Mouse (Mus musculus) kidney, adult 2 months (tissue): ENCODE results near the gene Gm20696. TPM values are rescaled to one million over a fixed set of nuclear protein-coding genes. Genes with fewer than 3 reads are reported as not detected.

ENCODE experiments used
- DNase-seq: peaks from one replicate; pipeline ENCODE4 v3.0.0; 2021
- H3K27ac ChIP-seq: fragments of 200-500 bp; 2 replicates; pipeline ENCODE4 v1.5.1; 2012; ENCODE audit warnings: low read depth, low read length, control low read depth, inconsistent platforms; ENCODE audit not compliant: insufficient read depth
- H3K27me3 ChIP-seq: fragments of 200-500 bp; replicated peaks from 2 replicates; pipeline ENCODE4 v1.6.1; 2012; ENCODE audit warnings: mild to moderate bottlenecking, moderate library complexity, low read length, inconsistent platforms; ENCODE audit not compliant: control insufficient read depth, insufficient read depth
- H3K36me3 ChIP-seq: fragments of 200-500 bp; 2 replicates; pipeline ENCODE4 v1.6.1; 2012; ENCODE audit warnings: mild to moderate bottlenecking, moderate library complexity, low read length, inconsistent platforms; ENCODE audit not compliant: control insufficient read depth, insufficient read depth
- H3K4me1 ChIP-seq: fragments of 200-500 bp; 2 replicates; pipeline ENCODE4 v1.6.1; 2011; ENCODE audit warnings: low read length; ENCODE audit not compliant: control insufficient read depth, insufficient read depth
- H3K4me3 ChIP-seq: fragments of 200-500 bp; 2 replicates; pipeline ENCODE4 v1.5.1; 2011; ENCODE audit warnings: mild to moderate bottlenecking, low read depth, low read length, control low read depth; ENCODE audit not compliant: insufficient read depth
- CTCF ChIP-seq: fragments of 200-500 bp; conservative IDR thresholded peaks from 2 replicates; pipeline ENCODE4 v1.5.1; 2011; ENCODE audit warnings: low read depth, mild to moderate bottlenecking, control low read depth, low read length, moderate library complexity, mixed read lengths; ENCODE audit not compliant: insufficient read depth, insufficient read length
- POLR2A ChIP-seq: fragments of 200-500 bp; IDR thresholded peaks from one replicate; pipeline ENCODE4 v1.6.1; 2011; ENCODE audit warnings: low read depth, low read length, control low read depth
- WGBS: fragments of 180-500 bp; shearing (Covaris S2); methylation state at CpG from one replicate; pipeline ENCODE4 v1.1.7; 2018; 5-methylcytosine and 5-hydroxymethylcytosine counted together
- polyA plus RNA-seq: library from polyadenylated mRNA; depleted of rRNA; stranded (reverse); fragments of >200 nt; gene quantifications from 2 replicates; pipeline ENCODE4 v1.2.3, GENCODE M21; 2012

The Gm20696 gene
- polyA plus RNA-seq, 1 experiment, result 0.31 TPM

DNA sequence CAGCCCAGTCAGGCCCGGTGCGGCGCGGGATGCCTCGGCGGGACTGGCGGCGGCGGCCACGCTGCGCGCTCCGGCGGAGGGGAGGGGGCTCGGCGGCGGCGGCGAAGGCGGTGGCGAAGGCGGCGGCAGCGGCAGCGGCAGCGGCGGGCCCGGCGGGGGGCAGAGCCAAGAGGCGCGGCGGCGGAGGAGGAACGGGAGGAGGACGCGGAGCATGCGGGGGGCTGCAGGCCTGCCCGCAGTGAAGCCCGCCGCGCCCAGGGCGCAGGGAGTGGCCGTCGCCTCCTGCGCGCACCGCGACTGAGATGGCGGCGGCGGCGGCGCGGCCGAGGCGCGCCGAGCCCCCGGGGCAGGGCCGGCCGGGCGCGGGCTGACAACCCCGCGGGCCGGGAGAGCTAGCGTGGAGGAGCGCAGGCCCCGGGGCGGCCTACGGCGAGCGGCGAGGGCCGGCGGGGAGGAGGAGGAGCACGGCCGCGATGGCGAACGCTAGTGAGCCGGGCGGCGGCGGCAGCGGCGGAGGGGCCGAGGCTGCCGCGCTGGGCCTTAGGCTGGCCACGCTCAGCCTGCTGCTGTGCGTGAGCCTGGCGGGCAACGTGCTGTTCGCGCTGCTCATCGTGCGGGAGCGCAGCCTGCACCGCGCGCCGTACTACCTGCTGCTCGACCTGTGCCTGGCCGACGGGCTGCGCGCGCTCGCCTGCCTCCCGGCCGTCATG is 25.8 kb upstream of the Gm20696 start, which contains the start of gene Gpr27:
Gene Gpr27 (plus strand): TSS at position 474 of the 710 bp plus-strand sequence.
- H3K36me3 ChIP-seq, result no peaks in the 10 kb centered on the region
- no peak within 1 kb of the TSS for H3K27ac ChIP-seq
- no peak for DNase-seq
- H3K27me3 ChIP-seq, result peaks cover 8% of the 10 kb centered on the region; the same call in 1 of the 2 replicates
- under 1% methylated on average over 102 of the region's 112 CpGs for WGBS
- TF ChIP-seq CTCF (no peak), POLR2A (no peak)
- H3K4me3 ChIP-seq, result peak within 1 kb of the TSS; percentile 49
- H3K4me1 ChIP-seq, result no peaks in the 10 kb centered on the region

DNA sequence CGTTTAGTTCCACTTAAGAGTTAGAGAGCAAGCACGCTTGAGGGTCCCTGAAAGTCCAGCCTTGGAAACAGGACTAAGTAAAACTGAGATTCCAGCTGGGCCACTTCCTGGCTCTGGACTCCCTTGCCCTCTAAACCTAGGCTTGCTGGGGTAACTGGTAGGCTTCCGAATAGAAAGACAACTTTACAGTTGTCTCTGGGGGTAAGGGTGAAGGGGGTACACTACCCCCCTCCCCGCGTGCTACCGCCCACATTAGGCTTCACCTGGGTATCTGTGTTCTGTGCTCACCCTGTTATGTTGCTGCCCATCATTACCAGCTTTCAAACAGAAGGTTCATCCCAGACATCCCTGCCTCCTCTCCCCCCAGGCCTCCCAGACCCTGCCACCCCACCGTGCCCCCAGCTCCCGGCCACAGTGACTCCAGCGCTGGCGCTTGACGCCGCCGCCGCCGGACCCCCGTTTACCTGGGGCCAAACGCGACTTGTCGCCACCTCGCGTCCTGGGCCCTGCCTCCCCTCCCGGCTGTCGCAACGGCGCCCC is 25.1 kb upstream of the Gm20696 start:
- no peak for TF ChIP-seq CTCF
- no peak for TF ChIP-seq POLR2A
- H3K27me3 ChIP-seq, result peaks cover 8% of the 10 kb centered on the region; the same call in 1 of the 2 replicates
- no peaks in the 10 kb centered on the region for H3K4me1 ChIP-seq
- 10% methylated on average over 23 of the region's 25 CpGs for WGBS
- DNase-seq, result no peak
- H3K4me3 ChIP-seq, result peak overlapping the region; percentile 49
- no peaks in the 10 kb centered on the region for H3K36me3 ChIP-seq
- H3K27ac ChIP-seq, result no peak overlapping the region

- no peak overlapping the region for H3K4me3 ChIP-seq
- H3K27ac ChIP-seq, result no peak overlapping the region
- DNase-seq, result no peak
- H3K4me1 ChIP-seq, result no peaks in the 10 kb centered on the region
- H3K36me3 ChIP-seq, result no peaks in the 10 kb centered on the region
- no peak for TF ChIP-seq CTCF
- no peak for TF ChIP-seq POLR2A
- 83% methylated on average over 6 of the region's 6 CpGs for WGBS
- H3K27me3 ChIP-seq, result peaks cover 6% of the 10 kb centered on the region; the same call in 1 of the 2 replicates
Measured at GRCm38 (mm10) chr6:99688513-99688912, 21.9 kb upstream of the Gm20696 start.

GRCm38 (mm10) chr6:99684899-99685298 is 18.3 kb upstream of the Gm20696 start:
- Histone ChIP-seq H3K4me3 (no peak overlapping the region), H3K27ac (no peak overlapping the region), H3K27me3 (no peaks in the 10 kb centered on the region), H3K4me1 (no peaks in the 10 kb centered on the region), H3K36me3 (no peaks in the 10 kb centered on the region)
- TF ChIP-seq POLR2A, result no peak
- TF ChIP-seq CTCF, result peak; percentile 53; the same call in 1 of the 2 replicates
- WGBS, result 67% methylated on average over 5 of the region's 5 CpGs
- DNase-seq, result no peak

GRCm38 (mm10) chr6:99683974-99684373 is 17.4 kb upstream of the Gm20696 start:
- Histone ChIP-seq H3K4me1 (no peaks in the 10 kb centered on the region), H3K27ac (no peak overlapping the region), H3K27me3 (no peaks in the 10 kb centered on the region), H3K36me3 (no peaks in the 10 kb centered on the region), H3K4me3 (no peak overlapping the region)
- DNase-seq, result no peak
- 94% methylated on average over 5 of the region's 5 CpGs for WGBS
- no peak for TF ChIP-seq POLR2A
- TF ChIP-seq CTCF, result no peak

- Histone ChIP-seq H3K36me3 (no peaks in the 10 kb centered on the region), H3K27me3 (no peaks in the 10 kb centered on the region), H3K27ac (no peak overlapping the region), H3K4me1 (no peaks in the 10 kb centered on the region), H3K4me3 (no peak overlapping the region)
- WGBS, result 88% methylated on average over 11 of the region's 11 CpGs
- DNase-seq, result no peak
- TF ChIP-seq CTCF (no peak), POLR2A (no peak)
Measured at GRCm38 (mm10) chr6:99678108-99678507, 11.5 kb upstream of the Gm20696 start.

- no peaks in the 10 kb centered on the region for H3K27me3 ChIP-seq
- 83% methylated on average over 8 of the region's 8 CpGs for WGBS
- TF ChIP-seq POLR2A, result no peak
- TF ChIP-seq CTCF, result no peak
- no peaks in the 10 kb centered on the region for H3K4me1 ChIP-seq
- H3K27ac ChIP-seq, result no peak overlapping the region
- no peak overlapping the region for H3K4me3 ChIP-seq
- no peak for DNase-seq
- no peaks in the 10 kb centered on the region for H3K36me3 ChIP-seq
Measured at GRCm38 (mm10) chr6:99677325-99677724, 10.7 kb upstream of the Gm20696 start.
